ENCODE assay signal across 1 mouse cellular context in genomic region chr19:4232186-4232572, GRCm38 (mm10).
TF ChIP-seq lines count a peak whose summit lies in the region.

No protein-coding gene starts in this region.

TF ChIP-seq in CH12.LX, 34 proteins besides CTCF, POLR2A, EP300 and RAD21 (continued from another document):
- 0 out of 2 replicates have a peak, but pooled peaks have one; percentile 23 for TF ChIP-seq MEF2A (IDR thresholded peaks at IDR 0.05; ENCODE audit: borderline replicate concordance, low read depth, low read length)
- no peak for TF ChIP-seq ZC3H11A (IDR thresholded peaks at IDR 0.05; ENCODE audit: low read depth, low read length)
- TF ChIP-seq MYC (IDR thresholded peaks at IDR 0.05; ENCODE audit: low read depth, low read length): no peak
- no peak for TF ChIP-seq NRF1 (IDR thresholded peaks at IDR 0.05; ENCODE audit: low read depth, low read length)
- no peak for TF ChIP-seq ZNF384 (IDR thresholded peaks at IDR 0.05; ENCODE audit: low read depth, low read length)
- no peak for TF ChIP-seq ZMIZ1 (IDR thresholded peaks at IDR 0.05; ENCODE audit: low read depth, low read length)
- TF ChIP-seq CHD1 (IDR thresholded peaks at IDR 0.05; ENCODE audit: low read depth, low read length): 0 out of 2 replicates have a peak, but pooled peaks have one; percentile 24
- 0 out of 2 replicates have a peak, but pooled peaks have one; percentile 6 for TF ChIP-seq SIN3A (IDR thresholded peaks at IDR 0.05; ENCODE audit: low read length)
